Mouse (Mus musculus): ENCODE results near the gene Hddc3.

The Hddc3 gene

DNA sequence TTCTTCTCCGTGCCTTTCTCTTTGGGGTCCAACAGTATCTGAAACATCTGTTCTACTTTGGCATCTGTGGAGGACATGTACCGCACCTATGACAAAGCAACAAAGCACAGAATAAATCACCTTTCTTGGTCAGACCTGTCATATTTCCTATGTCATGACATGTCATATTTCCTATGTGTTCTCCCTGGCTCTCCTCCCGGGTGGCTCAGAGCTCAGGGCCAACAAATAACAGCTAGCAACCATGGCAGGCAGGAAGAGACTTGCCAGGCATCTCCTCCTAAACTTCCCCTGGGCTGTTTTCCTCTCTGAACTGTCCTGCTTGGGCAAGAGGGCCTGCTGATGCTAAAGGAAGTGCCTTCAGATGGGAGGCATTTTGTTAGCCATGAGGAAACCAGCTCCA is 6.0 kb upstream of the Hddc3 start:
- DNase-seq, result no peak

DNA sequence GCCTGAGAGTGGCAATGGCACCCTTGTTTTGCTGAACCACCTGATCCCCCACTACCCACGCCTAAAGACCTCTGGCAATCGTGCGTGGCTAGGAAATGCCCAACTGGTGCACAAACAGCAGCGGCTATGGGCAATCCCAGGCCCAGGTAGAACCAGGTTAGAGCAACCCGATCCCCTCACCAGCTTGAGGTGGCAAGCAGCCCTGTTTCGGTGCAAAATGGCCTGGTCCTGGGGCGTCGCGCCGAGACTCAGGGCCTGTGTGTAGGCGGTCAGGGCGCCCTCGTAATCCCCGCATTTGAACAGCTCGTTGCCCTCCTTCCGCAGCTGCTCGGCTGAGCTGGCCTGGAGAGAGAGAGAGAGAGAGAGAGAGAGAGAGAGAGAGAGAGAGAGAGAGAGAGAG is 3.5 kb upstream of the Hddc3 start:
- DNase-seq, result no peak

DNA sequence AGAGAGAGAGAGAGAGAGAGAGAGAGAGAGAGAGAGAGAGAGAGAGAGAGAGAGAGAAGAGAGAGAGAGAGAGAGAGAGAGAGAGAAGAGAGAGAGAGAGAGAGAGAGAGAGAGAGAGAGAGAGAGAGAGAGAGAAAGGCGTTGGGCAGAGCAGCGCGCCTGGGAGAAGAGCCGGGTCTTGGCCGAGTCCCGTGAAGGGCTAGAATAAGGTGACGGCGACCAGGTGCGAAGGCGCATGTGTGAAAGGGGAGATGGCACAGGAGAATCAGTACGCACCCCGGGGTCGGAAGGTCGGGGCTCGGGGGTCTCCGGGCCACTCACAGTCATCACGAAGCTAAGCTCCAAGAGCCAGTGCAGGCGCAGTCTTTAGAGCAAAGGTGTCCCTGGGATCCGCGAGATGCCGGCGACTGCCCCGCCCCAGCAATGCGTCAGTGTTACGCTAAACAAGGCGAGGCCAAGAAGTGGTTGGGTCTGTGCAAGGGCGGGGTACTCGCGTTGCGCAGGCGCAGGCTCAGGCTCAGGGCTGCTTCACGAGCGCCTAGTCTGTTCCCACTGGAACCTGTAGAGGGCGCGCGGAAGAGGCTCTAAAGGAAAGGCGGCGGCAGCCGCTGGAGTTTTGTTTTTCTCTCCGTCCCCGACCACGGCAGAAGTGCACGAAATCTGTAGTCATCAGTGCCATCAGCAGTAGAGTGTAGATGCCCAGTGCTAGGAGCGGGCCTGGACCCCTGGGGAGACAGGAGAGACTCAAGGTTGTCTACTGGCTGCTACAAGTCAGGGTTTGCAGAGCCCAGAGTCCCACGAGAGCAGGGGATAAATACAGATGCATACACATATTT is 2.9 kb upstream of the Hddc3 start:
- peak; percentile 98 for DNase-seq

DNA sequence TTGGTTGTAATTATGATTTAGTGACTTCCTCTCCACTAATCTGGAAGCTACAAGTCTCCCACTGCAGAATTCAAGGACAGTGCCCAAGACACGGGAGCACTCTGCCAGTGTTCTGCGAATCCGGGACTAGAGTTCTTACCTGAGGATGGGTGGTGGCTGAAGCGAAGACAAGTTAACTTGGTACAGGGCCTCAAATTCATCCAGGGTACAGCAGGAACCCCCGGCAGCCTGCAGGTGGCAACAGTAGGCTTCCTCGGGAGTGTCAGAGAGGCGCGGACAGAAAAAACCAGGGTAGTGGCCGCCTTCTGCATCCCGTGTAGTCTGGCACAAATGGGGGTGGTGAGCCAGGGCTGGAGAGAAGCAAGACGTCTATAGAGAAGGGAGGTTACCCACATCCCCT is 2.1 kb upstream of the Hddc3 start, which contains the start of gene Unc45a:
Gene Unc45a, minus strand, starts transcription at position 213 of the 400 bp plus-strand sequence.
- DNase-seq, result peak; percentile 68

DNA sequence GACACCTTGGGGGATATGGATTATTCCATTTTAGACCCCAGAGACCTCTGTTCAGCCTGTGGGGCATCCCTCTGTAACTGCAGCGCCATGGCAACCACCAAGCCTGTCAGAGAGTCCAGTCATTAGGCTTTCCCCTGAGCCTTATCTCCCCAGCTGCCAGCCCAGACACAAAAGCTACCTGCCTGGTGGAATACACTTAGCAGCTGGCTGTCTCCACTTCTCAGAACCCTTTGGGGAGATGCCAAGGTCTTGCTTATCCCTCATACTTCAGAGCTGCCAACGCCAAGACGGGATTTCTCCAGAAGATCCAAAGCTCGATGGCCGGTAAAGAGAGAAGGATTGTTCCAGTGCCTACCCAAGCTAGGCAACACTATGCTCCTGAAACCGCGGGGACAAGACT is 1.1 kb upstream of the Hddc3 start:
- no peak for DNase-seq

DNA sequence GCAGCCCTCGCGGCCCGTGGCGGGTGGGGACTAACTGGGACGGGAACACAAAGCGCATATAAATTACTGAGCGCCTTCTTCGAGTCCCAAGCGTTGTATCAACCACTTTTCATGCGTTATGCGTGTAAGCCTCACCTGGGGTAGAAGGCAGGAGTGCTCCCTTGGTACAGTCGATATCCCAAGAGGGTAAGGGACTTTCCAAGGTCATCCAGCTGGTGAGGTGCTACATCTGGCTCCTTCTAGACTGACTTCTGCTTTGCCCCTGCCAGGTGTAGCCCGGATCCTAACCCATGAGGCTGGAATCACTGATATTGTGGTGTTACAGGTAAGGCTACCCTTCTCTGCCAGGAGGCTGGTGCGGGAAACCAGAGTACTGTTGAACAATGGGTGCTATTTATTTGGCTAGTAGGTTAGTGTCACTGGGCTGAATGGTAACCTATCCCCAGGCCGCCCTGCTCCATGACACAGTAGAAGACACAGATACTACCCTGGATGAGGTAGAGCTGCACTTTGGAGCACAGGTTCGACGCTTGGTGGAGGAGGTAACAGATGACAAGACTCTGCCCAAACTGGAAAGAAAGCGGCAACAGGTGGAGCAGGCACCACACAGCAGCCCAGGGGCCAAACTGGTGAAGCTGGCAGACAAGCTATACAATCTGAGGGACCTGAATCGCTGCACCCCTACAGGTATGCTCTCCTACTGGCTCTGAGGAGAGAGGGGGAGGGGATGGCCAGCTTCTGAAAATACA is 540 bp downstream of the Hddc3 start:
- no peak for DNase-seq

DNA sequence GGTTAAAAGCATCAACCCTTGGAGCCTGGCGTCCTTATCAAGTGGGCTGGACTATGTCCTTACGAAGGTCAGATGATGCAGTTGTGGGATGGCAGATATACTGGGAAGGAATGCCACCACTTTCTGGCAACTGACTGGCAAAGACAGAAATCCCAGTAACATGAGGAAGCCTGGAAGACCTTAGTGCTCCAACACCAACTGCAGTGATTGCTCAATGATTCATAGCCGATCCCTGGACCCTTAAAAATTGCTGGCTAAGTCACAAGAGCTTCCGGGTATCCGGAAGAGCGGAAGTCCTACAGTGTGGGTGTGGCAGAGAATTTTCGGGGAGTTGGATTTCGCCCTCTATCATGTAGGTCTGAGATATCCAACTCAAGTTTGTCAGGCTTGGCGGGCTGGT is 3.3 kb downstream of the Hddc3 start:
- DNase-seq, result no peak

DNA sequence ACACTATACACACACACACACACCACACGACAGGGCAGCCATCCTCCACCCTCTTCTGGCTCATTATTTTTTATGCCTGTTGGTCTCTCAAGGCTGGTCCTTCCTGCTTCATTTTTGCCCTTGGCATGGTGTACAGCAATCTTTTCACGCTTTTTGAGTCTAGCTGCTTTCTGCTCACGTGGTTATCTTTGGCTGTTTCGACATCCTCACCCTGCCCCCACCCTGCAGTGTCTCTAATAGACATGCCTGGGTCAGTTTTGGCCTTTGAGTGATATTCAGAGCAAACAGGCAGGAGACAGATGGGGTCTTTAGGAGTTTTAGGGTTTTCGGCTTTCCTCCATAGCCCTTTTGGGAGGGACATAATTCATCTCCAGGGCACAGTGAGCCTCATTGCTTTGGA is 3.9 kb downstream of the Hddc3 start:
- no peak for DNase-seq

DNA sequence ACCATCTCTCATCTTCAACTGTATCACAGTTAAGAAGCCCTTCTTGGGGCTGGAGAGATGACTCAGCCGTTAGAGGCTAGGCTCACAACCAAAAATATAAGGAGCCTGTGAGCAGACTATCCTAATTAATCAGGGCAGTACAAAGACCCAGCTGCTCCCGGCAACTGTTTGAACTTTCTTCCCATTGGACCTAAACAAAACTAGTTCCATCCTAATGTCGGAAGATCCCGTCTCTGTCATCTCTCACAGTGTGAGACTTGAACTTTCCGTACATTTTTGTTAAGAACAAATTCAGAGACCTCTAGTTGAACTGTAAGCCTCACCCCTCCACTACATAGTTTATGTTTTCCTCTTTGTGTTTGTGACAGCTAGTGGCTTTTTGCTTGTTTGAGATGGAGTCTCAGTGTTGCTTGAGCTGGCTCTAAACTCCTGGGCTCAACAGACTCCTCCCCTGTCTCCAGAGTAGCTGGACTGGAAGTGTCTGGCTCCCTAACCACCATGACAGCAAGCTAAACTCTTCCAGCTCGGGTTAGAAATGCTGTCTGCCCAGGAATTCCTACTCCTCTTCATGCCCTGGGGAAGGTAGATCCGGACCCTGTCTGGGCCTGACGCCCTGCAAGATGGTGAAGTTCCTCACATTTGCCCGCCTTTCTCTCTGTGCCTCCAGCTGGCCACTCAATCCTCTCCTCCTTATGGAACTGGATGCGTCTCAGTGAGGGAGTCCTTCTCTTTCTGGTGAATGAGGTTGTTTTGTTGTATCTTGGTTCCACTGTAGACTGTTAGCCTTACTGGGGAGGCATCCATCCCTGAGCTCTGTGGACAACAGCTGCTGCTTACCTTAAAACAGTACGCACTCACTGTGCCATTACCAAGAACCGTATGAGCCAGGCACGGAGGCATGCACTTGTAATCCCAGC is 5.0 kb downstream of the Hddc3 start:
- DNase-seq, result no peak

DNA sequence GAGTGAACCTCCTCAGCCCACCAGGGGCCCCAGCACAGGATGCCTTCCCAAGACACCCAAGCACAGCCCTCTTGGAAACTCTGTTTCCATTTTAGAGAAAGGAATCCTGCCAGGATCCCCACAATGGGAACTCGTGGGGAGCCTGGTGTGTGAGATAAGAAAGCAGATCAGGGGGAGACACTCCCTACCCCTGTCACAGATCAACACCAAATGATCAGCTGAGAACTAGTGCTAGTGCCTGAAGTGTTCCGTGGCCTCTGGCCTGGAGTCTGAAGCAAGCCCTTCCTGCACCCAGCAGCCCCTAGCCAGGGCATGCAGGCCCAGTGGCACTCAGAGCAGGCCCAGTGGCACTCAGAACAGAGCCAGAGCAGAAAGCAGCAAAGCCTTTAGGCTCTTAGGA is 7.9 kb downstream of the Hddc3 start:
- DNase-seq, result no peak

DNA sequence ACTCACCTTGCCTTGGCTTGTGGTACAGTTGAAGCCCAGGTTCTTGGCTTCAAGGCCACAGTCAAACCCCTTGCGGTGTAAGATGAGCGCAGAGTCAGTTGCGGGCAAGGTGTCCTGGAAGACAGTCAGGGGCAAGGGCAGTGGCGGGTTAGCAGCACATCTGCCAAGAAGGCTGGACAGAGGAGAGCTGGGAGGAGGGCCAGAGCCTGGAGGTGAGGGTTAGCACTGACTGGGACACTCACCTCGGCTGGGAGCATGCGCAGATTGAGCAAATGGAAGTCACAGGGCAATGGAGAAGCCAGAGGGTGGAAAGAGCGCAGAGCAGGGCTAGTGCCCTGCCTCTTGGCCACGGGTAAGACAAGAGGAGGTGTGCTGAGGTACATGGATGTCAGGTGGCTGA is 10.0 kb downstream of the Hddc3 start:
- DNase-seq, result no peak

DNA sequence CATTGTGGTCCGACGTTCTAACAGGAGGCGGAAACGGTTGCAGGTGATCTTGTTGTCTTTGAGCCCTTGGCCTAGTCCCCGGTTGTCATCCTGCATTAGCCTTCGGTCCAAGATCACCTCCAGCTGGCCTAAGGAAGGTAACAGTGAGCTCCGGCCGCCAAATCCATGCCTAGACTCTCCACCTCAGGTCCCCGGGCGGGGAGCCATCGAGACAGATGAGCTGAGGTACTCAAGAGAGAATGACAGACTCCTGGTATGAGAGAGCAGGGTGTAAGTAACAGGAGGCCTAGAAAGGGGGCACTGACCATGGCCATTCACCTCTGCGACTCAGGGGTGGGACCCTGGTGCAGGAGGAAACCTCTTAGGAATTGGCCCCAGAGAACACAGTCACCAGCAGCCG is 13.4 kb downstream of the Hddc3 start:
- no peak for DNase-seq

DNA sequence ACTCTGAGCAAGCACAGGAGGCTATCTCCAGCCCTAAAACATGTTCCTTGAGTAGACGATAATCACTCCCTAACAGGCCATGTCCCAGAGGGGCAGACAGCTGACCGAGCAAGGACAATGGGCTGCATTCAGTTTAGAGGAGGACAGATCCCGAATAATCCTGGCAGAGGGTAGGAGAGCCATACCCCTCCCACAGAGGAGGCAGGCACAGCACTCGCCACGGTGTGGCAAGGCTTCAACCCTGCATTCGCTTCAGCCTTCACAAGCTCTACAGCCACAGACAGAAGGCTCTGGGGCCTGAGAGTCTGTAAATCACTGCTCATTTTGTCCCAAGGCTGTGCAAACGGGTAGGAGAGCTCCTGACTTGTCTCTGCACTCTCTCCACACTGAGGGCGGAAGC is 14.3 kb downstream of the Hddc3 start:
- peak; percentile 82 for DNase-seq

DNA sequence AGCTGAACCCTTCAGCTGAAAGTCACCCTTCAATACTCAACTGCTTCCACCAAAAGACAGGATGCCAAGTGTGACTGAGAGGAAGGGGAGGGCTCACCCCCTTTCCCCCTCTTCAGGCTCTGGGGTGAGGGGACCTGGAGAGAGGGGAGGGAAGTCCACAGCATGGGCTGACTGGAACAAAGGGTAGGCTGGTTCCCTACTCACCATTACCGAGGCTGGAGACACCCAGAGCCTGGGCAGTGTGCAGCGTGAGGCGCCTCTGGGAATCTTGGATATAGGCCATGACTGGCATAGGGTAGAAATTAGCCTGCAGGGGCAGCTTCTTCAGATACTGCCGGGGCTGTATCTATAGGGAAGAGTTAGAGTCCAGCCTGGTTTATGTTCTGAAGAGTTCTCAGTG is 15.1 kb downstream of the Hddc3 start:
- DNase-seq, result no peak

DNA sequence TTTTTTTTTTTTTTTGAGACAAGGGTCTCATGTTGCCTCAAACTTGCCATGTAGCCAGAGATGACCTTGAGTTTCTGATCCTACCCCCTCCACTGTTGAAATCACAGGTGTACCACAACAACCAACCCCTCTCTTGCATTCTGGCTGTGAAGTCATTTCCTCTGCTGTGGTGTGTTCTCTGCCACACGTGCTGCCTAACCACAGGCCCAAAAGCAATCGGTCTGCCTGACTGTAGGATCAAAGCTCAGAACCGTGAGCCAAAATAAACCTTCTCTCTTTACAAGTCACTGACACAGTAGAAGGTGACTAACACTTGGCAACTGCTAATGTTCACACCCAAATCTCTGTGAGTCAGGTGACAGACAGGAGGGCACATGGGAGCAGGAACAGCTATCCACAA is 17.5 kb downstream of the Hddc3 start:
- no peak for DNase-seq

DNA sequence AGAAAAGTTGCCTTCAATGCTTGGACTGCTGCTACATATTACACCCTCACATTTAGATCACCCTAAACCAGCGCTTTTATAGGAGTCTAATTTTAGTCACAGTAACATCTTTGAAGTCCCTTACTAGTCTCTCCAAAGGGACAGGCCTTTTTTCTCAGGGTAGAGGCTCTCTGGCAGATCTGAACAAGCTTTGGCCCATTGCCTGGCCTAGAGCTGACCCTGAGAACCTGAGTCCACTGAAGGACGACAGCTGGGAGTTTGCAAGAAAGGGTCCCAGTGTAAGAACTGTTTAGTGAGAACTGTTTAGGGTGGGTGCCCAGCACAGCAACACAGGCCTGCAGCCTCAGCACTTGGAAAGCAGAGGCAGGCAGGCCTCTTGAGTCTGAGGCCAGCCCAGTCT is 22.9 kb downstream of the Hddc3 start:
- no peak for DNase-seq

DNA sequence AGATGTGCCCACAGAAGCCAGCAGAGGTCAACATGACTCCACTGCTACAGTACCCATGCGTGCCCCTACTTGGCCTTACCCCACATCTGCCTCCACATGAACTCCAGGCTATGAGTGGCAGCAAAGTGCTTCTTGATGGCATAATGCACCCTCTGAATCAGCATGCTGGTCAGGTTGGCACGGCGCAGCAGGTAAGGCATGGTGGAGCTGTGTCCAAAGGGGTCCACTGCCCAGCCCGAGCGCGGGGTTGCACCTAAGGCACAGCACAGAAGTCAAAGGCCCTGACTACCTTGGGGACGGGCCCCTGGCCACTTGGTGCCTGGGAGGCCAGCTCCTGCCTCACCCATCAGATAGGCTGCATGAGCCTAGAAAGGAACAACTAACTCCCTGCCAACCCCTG is 24.3 kb downstream of the Hddc3 start:
- DNase-seq, result no peak

DNA sequence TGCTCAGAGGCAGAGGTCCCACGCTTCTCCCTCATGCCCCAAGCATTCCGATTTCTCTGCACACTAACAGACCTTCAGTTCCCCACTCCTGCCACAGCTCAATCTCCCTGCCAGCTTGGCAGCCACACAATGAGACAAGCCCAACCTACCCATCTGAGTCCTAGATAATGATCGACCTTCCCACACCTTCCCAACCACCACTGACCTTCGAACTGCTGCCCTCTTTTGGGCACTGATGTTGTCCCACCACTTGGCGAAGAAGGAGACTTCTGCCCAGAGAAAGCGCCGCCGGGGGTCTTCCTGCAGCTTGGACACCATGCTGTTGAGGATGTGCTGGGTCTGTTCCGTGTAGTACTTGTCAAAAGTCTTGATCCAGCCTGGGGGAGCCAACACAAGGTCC is 25.1 kb downstream of the Hddc3 start:
- DNase-seq, result no peak

DNA sequence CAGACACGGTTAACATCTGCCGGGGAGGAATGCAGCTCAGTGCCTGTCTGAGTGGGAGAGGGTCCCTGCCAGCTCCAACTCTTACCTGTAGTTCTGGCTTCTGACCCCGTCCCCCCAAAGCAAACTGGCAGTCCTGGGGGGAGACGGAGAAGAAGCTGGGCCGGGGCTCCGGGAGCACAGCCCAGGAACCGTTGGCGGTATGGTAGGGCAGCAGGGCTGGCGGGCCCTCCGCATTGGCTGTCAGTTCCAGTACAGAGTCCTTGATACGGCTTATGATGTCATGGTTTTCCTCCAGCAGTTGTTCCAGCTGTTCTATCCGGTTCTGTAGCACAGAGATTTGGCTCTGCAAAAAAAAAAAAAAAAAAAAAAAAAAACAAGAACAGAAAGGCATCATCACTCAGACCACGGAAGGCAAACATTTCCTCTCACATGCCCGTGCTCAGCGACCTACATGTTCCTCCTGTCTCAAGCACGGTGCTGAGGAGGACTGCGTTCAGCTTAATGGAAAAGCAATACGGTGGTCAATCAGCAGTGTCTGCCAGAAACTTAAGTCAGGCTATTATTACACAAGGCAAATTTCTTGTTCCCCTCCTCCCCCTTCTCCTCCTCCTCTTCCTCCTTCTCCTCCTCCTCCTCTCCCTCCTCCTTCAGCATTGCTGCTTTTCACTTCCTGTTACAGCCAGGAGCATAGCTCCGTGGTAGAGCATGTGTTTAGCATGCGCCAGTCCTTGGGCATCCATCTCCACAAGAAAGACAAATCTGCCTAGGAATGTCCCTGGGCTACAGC is 25.9 kb downstream of the Hddc3 start:
- no peak for DNase-seq

DNA sequence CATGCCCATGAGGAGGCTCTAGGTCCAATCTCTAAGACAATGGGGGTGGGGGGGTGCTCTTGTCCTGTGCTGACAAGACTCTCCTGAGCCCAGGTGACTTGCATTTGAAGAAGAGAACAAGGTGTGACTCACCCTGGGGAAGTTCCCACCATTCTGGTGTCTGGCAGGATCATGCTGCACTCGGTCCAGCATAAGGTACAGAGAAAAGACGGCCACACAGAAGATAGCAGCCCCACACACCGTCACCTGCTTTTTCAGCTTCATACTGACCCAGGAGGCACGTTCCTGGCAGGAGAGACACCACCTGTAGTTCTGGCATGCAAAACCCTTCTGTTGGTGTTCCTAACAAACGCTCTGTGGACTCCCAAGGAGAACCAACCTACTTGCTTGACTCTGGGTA is 26.6 kb downstream of the Hddc3 start:
- DNase-seq, result no peak

DNA sequence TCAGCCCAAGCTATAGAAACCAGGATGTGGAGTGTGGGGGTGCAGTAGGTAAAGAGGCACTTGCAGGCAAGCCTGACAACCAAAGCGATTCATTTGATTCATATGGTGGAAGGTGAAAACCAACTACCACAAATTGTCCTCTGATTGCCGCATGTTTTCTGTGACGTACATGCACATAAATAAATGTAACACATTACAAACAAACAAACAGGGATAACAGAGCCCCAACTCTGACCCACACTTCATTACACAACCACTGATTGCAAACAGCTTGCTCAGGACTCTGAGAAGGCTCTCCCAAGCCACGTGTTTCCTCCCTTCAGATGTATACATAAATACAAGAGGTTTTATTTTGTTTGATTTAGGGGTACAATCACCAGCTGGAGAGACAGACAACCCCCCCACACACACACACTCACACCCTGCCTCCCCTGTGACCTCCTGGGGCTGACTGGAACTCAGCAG is 27.1 kb downstream of the Hddc3 start:
- no peak for DNase-seq

DNA sequence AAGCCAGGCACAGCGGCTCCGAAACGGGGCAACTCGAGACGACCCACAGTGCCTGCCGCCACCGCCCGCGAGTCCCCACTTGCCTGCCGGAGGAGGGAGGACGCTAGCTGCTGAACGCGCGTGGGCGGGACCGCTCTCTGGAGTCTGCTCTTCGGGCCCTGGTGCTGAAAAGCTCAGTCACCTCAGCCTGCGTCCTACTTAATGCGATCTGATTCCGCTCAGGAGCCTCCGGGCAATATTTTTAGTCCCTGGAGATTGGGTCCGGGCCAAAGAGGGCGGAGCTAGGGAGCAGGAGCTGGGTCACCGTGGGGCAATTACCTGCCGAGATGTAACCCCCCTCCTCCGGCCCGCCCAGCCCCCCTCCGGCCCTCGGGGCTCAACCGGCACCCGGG is 27.7 kb downstream of the Hddc3 start:
- DNase-seq, result peak; percentile 89

Measured in layer of hippocampus, adult 9-11 months (tissue).